Mouse (Mus musculus): ENCODE data around the gene Aqp1. TPM values are rescaled to one million over a fixed set of nuclear protein-coding genes. Genes with fewer than 3 reads are reported as not detected.

The Aqp1 gene
- 50.8 and 69.9 TPM in 2 replicates for polyA plus RNA-seq (2015; fragmentation: Nextera tagmentation; extraction: Ambion mirVana)

GRCm38 (mm10) chr6:55335989-55336514 lies at the start of gene Aqp1:
TSS of gene Aqp1 (plus strand) at chr6:55336432.
- 12% methylated on average over 12 of the region's 12 CpGs for WGBS
- Histone ChIP-seq H3K4me1 (ENCODE audit: insufficient read depth, low read length) (peaks cover 14% of the 10 kb centered on the region), H3K27me3 (ENCODE audit: insufficient read depth, low read length) (no peaks in the 10 kb centered on the region), H3K36me3 (ENCODE audit: insufficient read depth, low read length) (no peaks in the 10 kb centered on the region), H3K4me2 (replicated peaks; ENCODE audit: low read depth, low read length) (peak within 1 kb of the TSS; percentile 33), H3K9me3 (ENCODE audit: low read length) (no peaks in the 10 kb centered on the region), H3K4me3 (ENCODE audit: low read length) (peak within 1 kb of the TSS; percentile 26), H3K9ac (replicated peaks; ENCODE audit: low read length) (peak within 1 kb of the TSS; percentile 17; the same call in 1 of the 2 replicates), H3K27ac (ENCODE audit: low read length) (peak within 1 kb of the TSS; percentile 20)
- ATAC-seq (ENCODE audit: low FRiP score, low TSS enrichment): peak; percentile 82

- ATAC-seq (ENCODE audit: low FRiP score, low TSS enrichment): peak; percentile 67
- Histone ChIP-seq H3K27me3 (ENCODE audit: insufficient read depth, low read length) (no peaks in the 10 kb centered on the region), H3K27ac (ENCODE audit: low read length) (peak overlapping the region; percentile 35; the same call in 1 of the 2 replicates), H3K9ac (replicated peaks; ENCODE audit: low read length) (no peak overlapping the region), H3K4me3 (ENCODE audit: low read length) (no peak overlapping the region), H3K4me1 (ENCODE audit: insufficient read depth, low read length) (peaks cover 5% of the 10 kb centered on the region; the same call in 1 of the 2 replicates), H3K36me3 (ENCODE audit: insufficient read depth, low read length) (peaks cover 6% of the 10 kb centered on the region; the same call in 1 of the 2 replicates), H3K4me2 (replicated peaks; ENCODE audit: low read depth, low read length) (no peak overlapping the region), H3K9me3 (ENCODE audit: low read length) (no peaks in the 10 kb centered on the region)
- 56% methylated on average over 5 of the region's 5 CpGs for WGBS
These were observed 48.1 kb upstream of the Aqp1 start for GRCm38 (mm10) chr6:55288007-55288602.

- Histone ChIP-seq H3K9me3 (ENCODE audit: low read length) (no peaks in the 10 kb centered on the region), H3K4me1 (ENCODE audit: insufficient read depth, low read length) (0 out of 2 replicates have a peak, but pooled peaks cover 2% of the 10 kb centered on the region), H3K4me2 (replicated peaks; ENCODE audit: low read depth, low read length) (no peak overlapping the region), H3K9ac (replicated peaks; ENCODE audit: low read length) (no peak overlapping the region), H3K27ac (ENCODE audit: low read length) (no peak overlapping the region; the same call in 1 of the 2 replicates), H3K4me3 (ENCODE audit: low read length) (no peak overlapping the region), H3K27me3 (ENCODE audit: insufficient read depth, low read length) (no peaks in the 10 kb centered on the region), H3K36me3 (ENCODE audit: insufficient read depth, low read length) (peaks cover 10% of the 10 kb centered on the region; the same call in 1 of the 2 replicates)
- 19% methylated on average over 19 of the region's 19 CpGs for WGBS
- peak; percentile 85 for ATAC-seq (ENCODE audit: low FRiP score, low TSS enrichment)
These were observed 41.6 kb upstream of the Aqp1 start for GRCm38 (mm10) chr6:55294549-55295131.

GRCm38 (mm10) chr6:55295325-55295724 lies 40.9 kb upstream of the Aqp1 start:
- 63% methylated on average over 1 of the region's 1 CpGs for WGBS
- ATAC-seq (ENCODE audit: low FRiP score, low TSS enrichment): no peak
- H3K4me2 ChIP-seq (replicated peaks; ENCODE audit: low read depth, low read length): no peak overlapping the region

GRCm38 (mm10) chr6:55299482-55299881 lies 36.8 kb upstream of the Aqp1 start:
- Histone ChIP-seq H3K27me3 (ENCODE audit: insufficient read depth, low read length) (no peaks in the 10 kb centered on the region), H3K4me1 (ENCODE audit: insufficient read depth, low read length) (0 out of 2 replicates have a peak, but pooled peaks cover 2% of the 10 kb centered on the region), H3K4me3 (ENCODE audit: low read length) (no peak overlapping the region), H3K36me3 (ENCODE audit: insufficient read depth, low read length) (peaks cover 16% of the 10 kb centered on the region), H3K4me2 (replicated peaks; ENCODE audit: low read depth, low read length) (no peak overlapping the region), H3K27ac (ENCODE audit: low read length) (no peak overlapping the region), H3K9me3 (ENCODE audit: low read length) (no peaks in the 10 kb centered on the region), H3K9ac (replicated peaks; ENCODE audit: low read length) (no peak overlapping the region)
- ATAC-seq (ENCODE audit: low FRiP score, low TSS enrichment): no peak
- 83% methylated on average over 8 of the region's 8 CpGs for WGBS

More at GRCm38 (mm10) chr6:55295325-55295724, 40.9 kb upstream of the Aqp1 start:
- Histone ChIP-seq H3K36me3 (ENCODE audit: insufficient read depth, low read length) (peaks cover 8% of the 10 kb centered on the region; the same call in 1 of the 2 replicates), H3K4me1 (ENCODE audit: insufficient read depth, low read length) (0 out of 2 replicates have a peak, but pooled peaks cover 2% of the 10 kb centered on the region), H3K27me3 (ENCODE audit: insufficient read depth, low read length) (no peaks in the 10 kb centered on the region), H3K9ac (replicated peaks; ENCODE audit: low read length) (no peak overlapping the region), H3K4me3 (ENCODE audit: low read length) (no peak overlapping the region), H3K9me3 (ENCODE audit: low read length) (no peaks in the 10 kb centered on the region), H3K27ac (ENCODE audit: low read length) (no peak overlapping the region)

- Histone ChIP-seq H3K4me3 (ENCODE audit: low read length) (no peak overlapping the region), H3K27me3 (ENCODE audit: insufficient read depth, low read length) (no peaks in the 10 kb centered on the region), H3K9ac (replicated peaks; ENCODE audit: low read length) (no peak overlapping the region), H3K4me1 (ENCODE audit: insufficient read depth, low read length) (no peaks in the 10 kb centered on the region), H3K9me3 (ENCODE audit: low read length) (no peaks in the 10 kb centered on the region), H3K4me2 (replicated peaks; ENCODE audit: low read depth, low read length) (no peak overlapping the region), H3K36me3 (ENCODE audit: insufficient read depth, low read length) (peaks cover 16% of the 10 kb centered on the region), H3K27ac (ENCODE audit: low read length) (no peak overlapping the region)
- 86% methylated on average over 2 of the region's 2 CpGs for WGBS
- ATAC-seq (ENCODE audit: low FRiP score, low TSS enrichment): no peak
These were observed 36.3 kb upstream of the Aqp1 start for GRCm38 (mm10) chr6:55299917-55300316.

GRCm38 (mm10) chr6:55300704-55301103 lies 35.5 kb upstream of the Aqp1 start:
- H3K9ac ChIP-seq (replicated peaks; ENCODE audit: low read length): no peak overlapping the region
- no peaks in the 10 kb centered on the region for H3K27me3 ChIP-seq (ENCODE audit: insufficient read depth, low read length)
- no peaks in the 10 kb centered on the region for H3K9me3 ChIP-seq (ENCODE audit: low read length)
- WGBS: 83% methylated on average over 11 of the region's 11 CpGs
- ATAC-seq (ENCODE audit: low FRiP score, low TSS enrichment): no peak
- H3K27ac ChIP-seq (ENCODE audit: low read length): no peak overlapping the region
- H3K36me3 ChIP-seq (ENCODE audit: insufficient read depth, low read length): peaks cover 16% of the 10 kb centered on the region
- no peak overlapping the region for H3K4me2 ChIP-seq (replicated peaks; ENCODE audit: low read depth, low read length)
- no peaks in the 10 kb centered on the region for H3K4me1 ChIP-seq (ENCODE audit: insufficient read depth, low read length)
- no peak overlapping the region for H3K4me3 ChIP-seq (ENCODE audit: low read length)

GRCm38 (mm10) chr6:55310179-55310578 lies 26.1 kb upstream of the Aqp1 start:
- ATAC-seq (ENCODE audit: low FRiP score, low TSS enrichment): peak; percentile 14; the same call in 1 of the 2 replicates

GRCm38 (mm10) chr6:55311962-55312361 lies 24.3 kb upstream of the Aqp1 start:
- WGBS: 38% methylated on average over 5 of the region's 5 CpGs
- H3K27me3 ChIP-seq (ENCODE audit: insufficient read depth, low read length): no peaks in the 10 kb centered on the region
- H3K9ac ChIP-seq (replicated peaks; ENCODE audit: low read length): no peak overlapping the region
- H3K36me3 ChIP-seq (ENCODE audit: insufficient read depth, low read length): peaks cover 11% of the 10 kb centered on the region; the same call in 1 of the 2 replicates
- H3K9me3 ChIP-seq (ENCODE audit: low read length): no peaks in the 10 kb centered on the region
- ATAC-seq (ENCODE audit: low FRiP score, low TSS enrichment): no peak
- H3K4me3 ChIP-seq (ENCODE audit: low read length): no peak overlapping the region
- no peaks in the 10 kb centered on the region for H3K4me1 ChIP-seq (ENCODE audit: insufficient read depth, low read length)
- no peak overlapping the region for H3K27ac ChIP-seq (ENCODE audit: low read length)
- no peak overlapping the region for H3K4me2 ChIP-seq (replicated peaks; ENCODE audit: low read depth, low read length)

More at GRCm38 (mm10) chr6:55310179-55310578, 26.1 kb upstream of the Aqp1 start:
- Histone ChIP-seq H3K36me3 (ENCODE audit: insufficient read depth, low read length) (peaks cover 11% of the 10 kb centered on the region; the same call in 1 of the 2 replicates), H3K9me3 (ENCODE audit: low read length) (no peaks in the 10 kb centered on the region), H3K4me3 (ENCODE audit: low read length) (no peak overlapping the region), H3K4me2 (replicated peaks; ENCODE audit: low read depth, low read length) (no peak overlapping the region), H3K4me1 (ENCODE audit: insufficient read depth, low read length) (no peaks in the 10 kb centered on the region), H3K27me3 (ENCODE audit: insufficient read depth, low read length) (no peaks in the 10 kb centered on the region), H3K27ac (ENCODE audit: low read length) (no peak overlapping the region), H3K9ac (replicated peaks; ENCODE audit: low read length) (no peak overlapping the region)
- 53% methylated on average over 2 of the region's 2 CpGs for WGBS

Measured in kidney, embryonic 16.5 days (tissue).